Mouse (Mus musculus) urinary bladder, adult 18-20 months (tissue): ENCODE measurements at regions not wholly inside any gene's neighbourhood (a gene's known extent, or its start where the extent isn't known, plus 50 kb on each side); places are given as distances from the start of the nearest gene placed in this dataset.
A peak's percentile ranks its signal among the peaks of the same experiment; 100 is the strongest.

Source experiments
- DNase-seq, 2 experiments: peaks; one replicate each; pipeline ENCODE4 v3.0.0; 2022; ENCODE audit warnings: low spot score in 2 of 2, mixed read lengths in 2 of 2

- no peak for DNase-seq
Measured at GRCm38 (mm10) chr7:95460889-95461288, 710.2 kb upstream of the Tenm4 start.

GRCm38 (mm10) chr7:95465506-95465905 is 705.5 kb upstream of the Tenm4 start:
- DNase-seq: no peak

GRCm38 (mm10) chr7:95467028-95467427 is 704.0 kb upstream of the Tenm4 start:
- no peak for DNase-seq

- no peak for DNase-seq
Measured at GRCm38 (mm10) chr7:95473892-95474291, 697.2 kb upstream of the Tenm4 start.

- no peak for DNase-seq
Measured at GRCm38 (mm10) chr7:95480121-95480726, 690.8 kb upstream of the Tenm4 start.

GRCm38 (mm10) chr7:95489666-95490065 is 681.4 kb upstream of the Tenm4 start:
- DNase-seq: peak; percentile 1 to 5

GRCm38 (mm10) chr7:95494793-95495192 is 676.3 kb upstream of the Tenm4 start:
- DNase-seq: no peak

GRCm38 (mm10) chr7:95502959-95503358 is 668.1 kb upstream of the Tenm4 start:
- no peak for DNase-seq

GRCm38 (mm10) chr7:95547256-95547655 is 623.8 kb upstream of the Tenm4 start:
- no peak for DNase-seq

GRCm38 (mm10) chr7:95550099-95550498 is 620.9 kb upstream of the Tenm4 start:
- no peak for DNase-seq

- peak; percentile 22 to 41 for DNase-seq
Measured at GRCm38 (mm10) chr7:95551798-95552387, 619.2 kb upstream of the Tenm4 start.

GRCm38 (mm10) chr7:95558589-95558988 is 612.5 kb upstream of the Tenm4 start:
- no peak for DNase-seq

- DNase-seq: no peak
Measured at GRCm38 (mm10) chr7:95578633-95579032, 592.4 kb upstream of the Tenm4 start.

- no peak for DNase-seq
Measured at GRCm38 (mm10) chr7:95581325-95581724, 589.7 kb upstream of the Tenm4 start.

- DNase-seq: no peak
Measured at GRCm38 (mm10) chr7:95598339-95598738, 572.7 kb upstream of the Tenm4 start.

GRCm38 (mm10) chr7:95613736-95614135 is 557.3 kb upstream of the Tenm4 start:
- no peak for DNase-seq

- no peak for DNase-seq
Measured at GRCm38 (mm10) chr7:95617370-95617769, 553.7 kb upstream of the Tenm4 start.

GRCm38 (mm10) chr7:95618170-95618569 is 552.9 kb upstream of the Tenm4 start:
- no peak for DNase-seq

GRCm38 (mm10) chr7:95620079-95620478 is 551.0 kb upstream of the Tenm4 start:
- DNase-seq: no peak

- DNase-seq: no peak
Measured at GRCm38 (mm10) chr7:95640683-95641082, 530.4 kb upstream of the Tenm4 start.

GRCm38 (mm10) chr7:95674319-95674718 is 496.7 kb upstream of the Tenm4 start:
- DNase-seq: no peak

- DNase-seq: no peak
Measured at GRCm38 (mm10) chr7:95682521-95682920, 488.5 kb upstream of the Tenm4 start.

GRCm38 (mm10) chr7:95687733-95688132 is 483.3 kb upstream of the Tenm4 start:
- no peak for DNase-seq
